Mouse (Mus musculus) urinary bladder, postnatal 4 days (tissue): ENCODE measurements around the gene Kcnq1.

Source experiments
- DNase-seq, 2 experiments: peaks; one replicate each; pipeline ENCODE4 v3.0.0; 2021 to 2022; ENCODE audit warnings: low spot score in 2 of 2

Gene Kcnq1

GRCm38 (mm10) chr7:143416406-143416805, 310.2 kb downstream of the Kcnq1 start:
- DNase-seq: no peak

- no peak for DNase-seq
Measured at GRCm38 (mm10) chr7:143417875-143418274, 311.7 kb downstream of the Kcnq1 start.

- no peak for DNase-seq
Measured at GRCm38 (mm10) chr7:143419585-143420160, 313.5 kb downstream of the Kcnq1 start.

GRCm38 (mm10) chr7:143428142-143428813, 322.1 kb downstream of the Kcnq1 start:
- no peak for DNase-seq

GRCm38 (mm10) chr7:143428814-143429499, 322.8 kb downstream of the Kcnq1 start:
- DNase-seq: no peak

DNA sequence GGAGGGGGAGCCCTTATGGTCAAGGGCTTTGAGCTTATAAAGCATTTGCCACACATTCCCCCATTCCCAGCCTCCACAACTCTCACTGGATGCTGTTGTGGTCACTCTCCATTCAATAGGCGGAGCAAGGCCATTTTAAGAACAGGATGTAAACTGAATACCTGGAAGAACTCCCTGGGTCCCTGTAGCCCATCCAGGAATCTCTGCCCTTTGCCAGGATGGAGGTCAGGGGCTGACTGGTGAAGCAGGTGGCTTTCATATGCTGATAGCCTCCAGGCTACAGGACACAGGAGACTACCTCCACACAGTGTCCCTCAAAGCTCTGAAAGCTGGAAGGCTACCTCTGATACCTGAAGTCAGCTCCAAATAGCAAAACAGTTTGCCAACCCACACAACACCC, 326.5 kb downstream of the Kcnq1 start:
- no peak for DNase-seq

DNA sequence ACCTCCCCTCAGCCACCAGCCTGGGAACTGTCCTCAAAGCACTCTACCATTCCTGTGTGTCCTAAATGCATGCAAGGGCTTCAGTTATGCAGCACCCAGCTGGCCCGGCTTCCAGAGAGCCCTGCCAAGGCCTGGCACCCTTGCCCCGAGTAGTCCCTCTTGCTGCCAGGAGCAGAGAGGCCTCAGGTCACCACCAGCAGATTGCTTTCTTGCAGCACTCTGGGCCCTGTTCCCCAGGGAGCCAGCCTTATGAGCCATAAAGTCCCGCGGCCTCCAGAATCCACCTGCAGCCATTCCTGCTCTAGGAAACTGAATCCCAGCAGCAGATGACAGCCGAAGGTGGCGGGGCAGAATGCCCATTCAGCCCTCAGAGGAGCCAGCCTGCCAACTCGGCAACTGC, 327.2 kb downstream of the Kcnq1 start:
- DNase-seq: no peak

GRCm38 (mm10) chr7:143437231-143437893, 331.2 kb downstream of the Kcnq1 start:
- DNase-seq: no peak

GRCm38 (mm10) chr7:143437894-143438581, 331.9 kb downstream of the Kcnq1 start:
- DNase-seq: no peak

DNA sequence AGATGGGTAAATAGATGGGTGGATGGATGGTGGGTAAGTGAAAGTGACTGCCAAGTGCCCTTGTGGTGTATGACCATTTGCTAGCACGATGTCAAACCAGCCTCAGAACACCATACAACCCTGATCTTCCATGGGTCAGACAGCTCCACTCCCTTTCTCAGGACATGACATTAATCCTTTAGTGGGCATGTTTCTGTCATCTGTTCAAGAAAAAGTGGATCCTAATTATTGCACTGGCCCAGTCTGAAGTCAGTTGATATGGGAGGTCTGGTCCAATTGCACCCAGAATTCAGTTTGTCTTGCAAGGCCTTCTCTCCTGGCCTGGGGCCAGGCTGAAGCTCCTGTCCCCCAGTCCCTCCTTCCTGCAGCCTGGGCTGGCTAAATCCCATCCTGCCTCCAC, 332.8 kb downstream of the Kcnq1 start:
- DNase-seq: no peak

DNA sequence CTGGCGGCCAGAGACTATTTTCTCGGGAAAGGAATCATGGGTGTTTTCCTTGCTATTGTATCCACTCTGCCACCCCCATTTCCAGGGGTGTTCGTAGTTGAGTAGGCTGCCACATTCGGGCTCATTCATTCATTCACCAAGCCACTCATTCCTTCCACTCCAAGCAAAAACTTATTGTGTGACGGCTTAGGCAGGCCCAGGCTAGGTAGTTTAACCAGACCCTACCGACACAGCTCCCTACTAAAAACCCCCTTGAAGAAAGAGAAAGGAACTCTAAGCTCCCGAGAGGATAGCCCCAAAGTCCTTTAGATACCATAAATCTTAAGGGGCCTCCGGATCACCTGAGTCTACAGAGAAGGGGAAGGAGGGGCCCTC, 338.4 kb downstream of the Kcnq1 start:
- DNase-seq: no peak

DNA sequence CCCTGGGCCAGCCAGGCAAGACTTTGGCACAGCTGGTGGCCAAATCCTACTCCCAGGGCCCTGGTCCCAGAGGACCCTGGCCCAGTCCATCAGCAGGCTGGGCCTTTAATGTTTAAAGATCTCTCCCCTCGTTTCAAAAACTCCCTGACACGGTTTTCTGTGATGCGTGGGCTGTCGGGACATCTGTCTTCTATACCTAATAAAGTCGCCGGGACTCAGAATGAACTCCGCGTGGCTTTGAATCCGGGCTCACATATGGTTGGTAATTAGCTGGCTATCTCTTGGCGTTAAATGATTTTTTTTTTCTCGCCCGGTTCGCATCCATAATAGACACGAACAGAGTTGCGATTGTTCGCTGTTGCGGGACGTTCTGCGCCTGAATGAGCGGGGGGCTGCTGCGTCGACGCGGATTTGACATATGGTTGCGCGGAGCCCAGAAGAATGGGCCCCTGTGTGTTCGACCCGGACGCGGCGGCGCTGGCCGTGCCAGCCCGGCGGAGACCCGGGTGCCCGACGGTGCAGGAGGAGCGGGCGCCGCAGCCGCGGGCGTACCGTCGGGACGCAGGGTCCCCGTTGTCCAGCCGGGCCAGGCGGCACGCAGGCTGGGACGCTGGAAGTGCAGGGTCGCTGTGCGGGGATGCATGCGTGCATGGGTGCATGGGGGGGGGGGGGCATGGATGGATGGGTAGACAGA, 338.9 kb downstream of the Kcnq1 start:
- no peak for DNase-seq

DNA sequence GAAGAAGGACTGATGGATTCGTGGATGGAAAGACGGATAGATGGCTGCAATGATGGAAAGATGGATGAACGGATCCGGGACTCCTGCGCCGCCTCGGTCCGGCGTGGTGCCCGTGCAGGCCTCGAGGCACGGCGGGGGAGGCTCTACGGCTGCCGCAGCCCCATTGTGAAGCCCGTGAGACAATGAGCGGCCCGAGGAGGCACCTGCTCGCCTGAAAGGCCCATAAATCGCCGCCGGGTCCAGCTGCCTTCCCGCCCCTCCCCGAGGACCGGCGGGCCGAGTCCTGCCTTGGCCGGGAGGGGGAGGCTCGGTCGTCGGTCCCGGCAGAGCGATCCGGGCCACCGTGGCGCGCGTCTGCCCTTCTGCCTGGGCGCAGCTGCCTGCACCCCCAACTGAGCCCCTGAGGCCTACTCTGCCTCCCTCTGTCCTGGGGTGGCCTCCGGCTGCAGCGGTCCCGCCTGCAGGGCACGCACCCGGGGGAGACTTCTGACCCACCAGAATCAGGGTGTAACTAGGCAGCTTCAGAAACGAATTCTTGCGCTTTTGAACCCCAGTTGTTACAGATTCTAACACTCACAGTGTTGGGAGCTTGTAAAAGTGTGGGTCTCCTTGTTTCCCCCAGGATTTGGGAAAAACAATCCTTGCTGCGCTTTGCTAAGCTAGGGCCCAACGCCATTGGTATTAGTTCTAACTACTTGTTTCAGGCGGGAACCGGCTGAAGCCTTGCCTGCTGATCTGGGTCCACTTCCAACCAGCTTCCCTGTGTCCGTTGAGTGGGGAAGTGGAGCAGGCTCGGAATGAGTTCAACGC, 339.7 kb downstream of the Kcnq1 start:
- DNase-seq: no peak

DNA sequence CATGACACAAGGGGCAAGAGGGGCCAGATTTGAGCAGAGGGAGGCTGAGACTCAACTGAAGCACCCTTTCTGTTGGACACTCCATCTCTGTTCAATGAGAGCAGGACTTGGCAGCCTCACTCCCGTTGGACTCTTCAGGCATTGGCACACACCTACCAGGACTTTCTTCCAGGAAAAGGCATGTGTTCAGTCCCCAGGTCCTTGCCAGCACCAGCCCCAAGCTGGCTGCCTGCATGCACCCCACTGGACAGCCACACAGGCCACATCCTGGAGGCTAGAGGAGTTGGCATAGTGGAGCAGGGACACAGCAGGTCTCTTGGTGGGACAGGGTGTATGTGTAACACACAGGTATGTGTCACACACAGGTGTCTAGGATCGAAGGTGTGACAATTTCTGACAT, 341.0 kb downstream of the Kcnq1 start:
- no peak for DNase-seq

DNA sequence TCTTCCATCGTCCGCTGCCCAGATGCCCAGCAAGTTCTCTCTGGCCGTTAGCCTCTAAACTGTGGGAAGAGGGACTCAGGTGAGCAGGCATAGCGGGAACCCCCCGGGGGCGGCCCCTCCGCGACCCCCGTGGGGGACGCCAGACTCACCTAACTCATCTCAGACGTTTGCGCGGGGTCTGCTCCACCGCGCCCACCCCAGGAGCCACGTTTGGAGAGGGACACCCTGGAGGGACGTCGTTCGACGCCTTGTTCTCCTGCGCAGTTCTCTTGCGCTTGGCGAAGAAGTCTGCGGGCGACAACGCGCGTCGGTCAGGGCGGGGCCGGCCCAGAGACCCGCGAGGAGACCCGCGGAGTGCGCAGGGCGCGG, 352.8 kb downstream of the Kcnq1 start:
- DNase-seq: no peak

DNA sequence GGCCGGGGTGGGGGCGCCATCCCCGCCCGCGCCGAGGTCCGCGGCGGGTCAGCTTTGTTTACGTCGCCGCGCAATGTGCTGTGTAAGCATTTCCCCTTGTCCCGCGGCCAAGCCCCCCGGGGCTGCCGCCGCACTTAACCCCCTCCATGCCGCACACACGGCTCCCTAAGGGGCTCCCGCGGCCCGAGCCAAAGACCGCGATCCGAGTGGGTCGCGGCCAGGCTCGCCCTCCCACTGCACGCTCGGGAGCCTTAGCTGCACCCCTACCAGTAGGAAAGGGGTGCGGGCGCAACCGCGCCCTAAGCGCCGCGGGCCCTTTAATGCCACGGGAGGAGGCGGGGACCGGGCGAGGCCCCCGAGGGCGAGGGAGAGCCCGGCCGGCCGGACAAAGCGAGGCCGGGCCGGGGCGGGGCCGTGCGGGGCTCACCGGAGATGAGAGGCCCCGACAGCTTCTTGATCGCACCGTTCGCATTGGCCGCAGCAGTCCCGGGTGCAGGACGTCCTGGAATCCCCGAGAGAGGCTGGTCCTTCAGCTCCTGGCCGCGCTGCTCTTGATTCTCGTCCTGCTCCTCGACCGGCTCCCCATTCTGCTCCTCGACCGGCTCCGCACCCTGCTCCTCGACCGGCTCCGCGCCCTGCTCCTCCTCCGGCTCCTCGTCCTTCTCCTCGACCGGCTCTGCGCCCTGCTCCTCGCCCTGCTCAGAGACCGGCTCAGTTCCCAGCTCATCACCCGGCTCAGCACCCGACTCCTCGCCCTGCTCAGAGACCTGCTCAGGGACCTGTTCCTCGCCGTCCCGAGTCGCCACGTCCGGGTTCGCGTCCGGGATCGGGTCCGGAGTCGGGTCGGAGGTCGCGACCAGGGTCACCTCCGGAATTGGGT, 353.4 kb downstream of the Kcnq1 start:
- DNase-seq: peak in 1 of 2 experiments; percentile 46

DNA sequence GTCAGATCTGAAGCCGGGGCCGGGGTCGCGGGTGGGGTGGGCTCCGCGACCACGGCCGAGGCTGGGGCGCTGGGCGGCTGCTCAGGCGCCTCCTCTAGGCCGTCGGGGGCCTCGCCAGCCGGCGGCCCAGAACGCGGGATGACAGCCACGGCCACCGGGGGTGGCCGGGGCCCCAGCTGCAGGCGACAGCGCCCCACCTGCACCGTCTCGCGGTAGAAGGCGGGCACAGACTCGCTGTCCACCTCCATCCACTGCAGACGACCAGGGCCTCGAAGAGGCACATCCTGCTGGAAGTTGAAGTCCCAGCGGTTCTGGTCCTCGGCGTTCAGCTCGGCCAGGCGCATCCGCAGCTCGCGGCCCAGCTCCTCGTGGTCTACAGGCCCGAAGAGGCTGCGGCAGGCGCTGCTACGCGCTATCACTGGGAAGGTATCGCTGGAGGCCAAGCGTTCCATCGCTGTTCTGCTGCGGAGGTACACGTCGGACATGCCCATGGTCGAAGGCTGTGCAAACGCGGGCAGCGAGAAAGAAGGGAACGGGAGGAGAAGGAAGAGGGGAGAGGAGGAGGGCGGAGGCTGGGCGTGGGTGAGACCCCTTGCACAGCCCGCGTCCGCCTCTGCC, 354.2 kb downstream of the Kcnq1 start:
- no peak for DNase-seq

DNA sequence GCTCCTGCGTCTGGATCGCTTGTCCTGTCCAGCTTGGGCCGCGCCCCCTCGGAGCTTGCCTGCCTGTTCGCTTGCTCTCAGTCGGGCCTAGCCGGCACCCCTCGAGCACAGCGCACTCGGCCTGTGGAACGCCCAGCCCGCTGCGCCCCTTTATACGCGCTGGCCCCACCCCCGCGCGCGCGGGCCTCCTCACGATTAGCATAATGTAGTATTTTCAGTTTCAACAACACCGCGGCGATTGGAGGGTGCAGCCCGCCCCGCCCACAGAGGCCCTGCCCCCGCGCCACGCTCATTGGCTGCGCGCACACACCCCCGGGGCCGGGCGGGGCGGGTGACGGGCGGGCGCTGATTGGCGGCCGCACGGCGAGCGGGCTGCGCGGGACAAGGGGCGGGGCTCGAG, 354.7 kb downstream of the Kcnq1 start, which contains the start of gene Cdkn1c:
Cdkn1c (minus strand) TSS at position 177 of the 400 bp plus-strand sequence.
- peak; percentile 90 for DNase-seq

DNA sequence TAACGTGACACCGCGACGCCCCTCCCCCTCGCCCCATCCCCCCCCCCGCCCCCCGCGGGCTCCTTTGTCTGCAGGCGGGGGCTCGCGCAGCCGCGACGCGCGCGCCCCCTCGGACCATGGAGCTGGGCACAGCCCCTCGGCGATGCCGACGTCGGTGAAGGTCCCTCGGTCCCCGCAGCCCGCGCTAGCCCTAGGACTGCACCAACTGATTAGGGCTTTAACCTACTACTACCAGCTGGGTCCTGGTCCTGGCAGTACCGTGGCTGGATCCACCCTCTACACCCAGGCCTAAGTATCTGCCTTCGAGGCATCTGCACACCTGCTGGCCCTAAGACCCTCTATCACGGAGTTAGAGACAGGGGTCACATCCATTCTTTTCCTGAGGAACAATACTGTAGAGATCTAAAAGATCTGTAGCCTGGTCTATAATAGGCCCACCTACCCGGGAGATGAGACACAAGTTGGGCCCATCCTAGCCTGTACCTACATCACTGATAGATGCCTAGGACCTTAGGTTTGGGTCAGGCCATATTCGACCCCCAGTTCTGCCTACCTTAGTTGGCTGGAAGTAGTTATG, 355.2 kb downstream of the Kcnq1 start:
- DNase-seq: no peak
